Mouse (Mus musculus): ENCODE measurements around the gene Cst11. TPM values are rescaled to one million over a fixed set of nuclear protein-coding genes. Genes with fewer than 3 reads are reported as not detected.
A peak's percentile ranks its signal among the peaks of the same experiment; 100 is the strongest.

Cst11 gene
- polyA plus RNA-seq, 1 experiment from 2014 or later, result not detected

DNA sequence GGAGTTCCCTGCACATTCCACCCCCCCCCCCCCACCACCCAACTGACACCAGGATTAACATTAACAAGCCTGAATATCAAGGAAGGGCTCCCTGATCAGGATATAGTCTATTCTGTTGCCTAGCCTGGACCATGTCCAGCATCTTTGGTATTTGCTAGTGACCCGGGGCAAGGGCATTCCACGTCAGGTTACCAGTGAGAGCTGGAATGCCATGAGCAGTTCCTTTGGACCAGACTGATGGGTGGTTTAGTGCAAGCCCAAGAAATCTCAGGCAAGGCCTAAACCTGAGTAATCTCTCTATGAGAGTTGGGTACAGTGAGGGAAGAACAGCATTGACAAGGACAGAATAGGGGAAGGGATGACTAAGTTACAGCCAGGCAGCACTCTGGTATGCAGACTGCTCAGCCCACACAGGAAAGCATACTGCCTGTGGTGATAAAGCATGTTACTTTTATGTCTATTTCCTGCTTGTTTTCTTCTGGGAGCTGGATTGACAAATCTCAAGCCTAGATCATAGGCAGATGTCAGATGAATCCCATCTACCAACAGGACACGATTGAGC, 27.4 kb downstream of the Cst11 start:
- Histone ChIP-seq H3K4me3 (replicated peaks) (no peak overlapping the region), H3K9me3 (no peaks in the 10 kb centered on the region), H3K4me2 (no peak overlapping the region), H3K27me3 (no peaks in the 10 kb centered on the region), H3K4me1 (no peaks in the 10 kb centered on the region), H3K9ac (no peak overlapping the region), H3K27ac (no peak overlapping the region), H3K36me3 (replicated peaks) (no peaks in the 10 kb centered on the region)
- no peak for ATAC-seq (ENCODE audit: low FRiP score)
- 85% methylated on average over 3 of the region's 3 CpGs for WGBS

DNA sequence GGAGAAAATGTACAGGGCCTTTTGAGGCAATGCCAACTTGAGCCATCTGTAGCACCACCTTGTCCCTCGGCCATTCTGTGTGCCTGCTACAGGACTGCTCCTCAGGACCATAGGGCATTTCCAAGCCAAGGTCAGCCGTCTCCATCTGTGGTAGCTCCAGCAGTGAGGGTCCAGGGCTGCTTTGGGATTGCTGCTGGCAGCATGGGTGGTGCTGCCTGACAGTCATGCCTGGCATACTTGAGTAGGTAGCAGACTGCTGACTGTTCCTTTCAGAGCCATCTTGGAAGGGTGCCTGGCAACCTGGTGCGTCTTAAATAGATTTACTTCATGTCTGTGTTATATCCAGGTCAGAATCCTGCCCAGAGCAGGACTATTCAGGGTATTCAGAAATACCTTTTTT, 28.3 kb downstream of the Cst11 start:
- H3K4me2 ChIP-seq, result no peak overlapping the region
- H3K9ac ChIP-seq, result no peak overlapping the region
- H3K4me3 ChIP-seq (replicated peaks), result no peak overlapping the region
- no peaks in the 10 kb centered on the region for H3K9me3 ChIP-seq
- no peaks in the 10 kb centered on the region for H3K27me3 ChIP-seq
- no peaks in the 10 kb centered on the region for H3K36me3 ChIP-seq (replicated peaks)
- ATAC-seq (ENCODE audit: low FRiP score), result no peak
- WGBS, result 89% methylated on average over 3 of the region's 3 CpGs
- H3K4me1 ChIP-seq, result no peaks in the 10 kb centered on the region
- H3K27ac ChIP-seq, result no peak overlapping the region

- ATAC-seq (ENCODE audit: low FRiP score), result peak; percentile 100
- H3K27ac ChIP-seq, result peak within 1 kb of the TSS; percentile 47; the same call in 1 of the 2 replicates
- H3K36me3 ChIP-seq (replicated peaks), result no peaks in the 10 kb centered on the region
- H3K27me3 ChIP-seq, result no peaks in the 10 kb centered on the region
- H3K9ac ChIP-seq, result peak within 1 kb of the TSS; percentile 80
- peak within 1 kb of the TSS; percentile 74 for H3K4me3 ChIP-seq (replicated peaks)
- peak within 1 kb of the TSS; percentile 90 for H3K4me2 ChIP-seq
- peaks cover 9% of the 10 kb centered on the region for H3K4me1 ChIP-seq
- no peaks in the 10 kb centered on the region for H3K9me3 ChIP-seq
- 4% methylated on average over 18 of the region's 18 CpGs for WGBS
Measured at GRCm38 (mm10) chr2:148732327-148733000, 38.8 kb downstream of the Cst11 start, which contains the start of gene Napb. Gene Napb, minus strand, starts transcription at chr2:148732467.

DNA sequence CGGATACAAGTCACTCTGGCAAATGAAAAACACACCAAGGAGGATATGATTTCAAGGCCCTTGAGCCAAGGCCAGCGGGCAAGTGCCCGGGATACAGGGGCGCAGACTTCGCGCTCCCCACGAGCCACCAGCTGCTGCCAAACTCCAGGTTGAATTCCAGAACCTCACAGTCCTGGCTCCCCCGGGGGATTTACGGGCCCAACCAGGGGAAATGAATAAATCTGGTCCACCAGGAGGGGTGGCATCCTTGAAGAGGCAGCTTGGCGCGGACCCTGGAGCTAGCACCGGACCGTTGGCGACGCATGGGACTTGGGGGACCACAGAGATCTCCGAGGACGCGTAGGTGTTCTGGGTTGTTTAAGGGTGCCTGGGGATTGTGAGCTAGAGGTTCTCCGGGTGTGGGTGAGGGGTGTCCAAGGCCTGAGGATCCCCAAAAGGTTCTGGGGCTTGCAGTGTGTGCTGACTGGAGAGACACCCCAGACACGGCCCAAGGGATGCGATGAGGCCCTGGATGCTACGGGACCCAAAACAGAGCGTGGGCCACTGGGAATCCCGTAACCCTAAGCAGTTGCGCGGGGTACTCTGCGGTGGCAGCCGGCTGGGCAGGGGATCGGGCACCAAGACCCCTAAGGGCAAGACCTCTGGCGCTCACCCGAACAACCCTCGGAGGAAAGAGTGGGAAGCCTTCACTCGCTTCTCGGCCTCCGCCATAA, 39.5 kb downstream of the Cst11 start:
- H3K4me1 ChIP-seq, result peaks cover 9% of the 10 kb centered on the region
- peak overlapping the region; percentile 47; the same call in 1 of the 2 replicates for H3K27ac ChIP-seq
- H3K4me2 ChIP-seq, result peak overlapping the region; percentile 90
- H3K9me3 ChIP-seq, result no peaks in the 10 kb centered on the region
- H3K9ac ChIP-seq, result peak overlapping the region; percentile 80
- no peaks in the 10 kb centered on the region for H3K27me3 ChIP-seq
- WGBS, result under 1% methylated on average over 35 of the region's 35 CpGs
- no peaks in the 10 kb centered on the region for H3K36me3 ChIP-seq (replicated peaks)
- no peak for ATAC-seq (ENCODE audit: low FRiP score)
- peak overlapping the region; percentile 74 for H3K4me3 ChIP-seq (replicated peaks)

DNA sequence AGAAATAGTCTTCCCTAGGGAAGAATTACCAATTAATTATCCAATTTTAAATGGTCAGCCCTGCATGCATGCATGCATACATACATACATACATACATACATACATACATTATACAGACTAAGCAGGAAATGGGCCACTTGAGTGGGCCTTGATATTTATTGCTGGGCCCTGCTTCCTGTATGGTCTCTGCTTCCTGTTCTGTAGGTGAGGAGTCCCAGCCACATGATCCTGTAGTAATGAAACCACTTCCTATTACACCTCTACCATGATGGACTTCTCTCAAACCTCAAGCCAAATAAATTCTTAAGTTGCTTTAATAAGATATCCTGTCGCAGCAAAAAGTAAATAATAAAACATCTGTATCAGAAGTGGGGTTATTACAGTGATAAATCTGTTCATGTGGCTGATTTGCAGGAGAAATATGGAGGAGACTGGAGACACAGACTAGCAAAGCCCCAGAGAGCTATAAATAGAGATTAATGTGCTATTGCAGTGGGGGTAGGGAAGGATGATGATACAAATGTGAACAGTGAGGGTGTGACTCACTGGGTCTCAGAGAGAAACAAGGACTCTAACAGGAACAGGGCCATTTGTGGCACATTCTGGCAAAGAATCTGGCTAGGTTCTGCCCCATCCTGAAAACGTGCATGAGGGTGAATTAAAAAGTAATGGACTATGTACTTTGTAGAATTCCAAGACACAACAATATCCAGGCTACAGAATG, 51.9 kb downstream of the Cst11 start:
- no peaks in the 10 kb centered on the region for H3K4me1 ChIP-seq
- H3K9me3 ChIP-seq, result no peaks in the 10 kb centered on the region
- H3K4me2 ChIP-seq, result no peak overlapping the region
- no peak overlapping the region for H3K27ac ChIP-seq
- no peaks in the 10 kb centered on the region for H3K36me3 ChIP-seq (replicated peaks)
- H3K9ac ChIP-seq, result no peak overlapping the region
- WGBS, result 87% methylated on average over 2 of the region's 2 CpGs
- ATAC-seq (ENCODE audit: low FRiP score), result no peak
- no peak overlapping the region for H3K4me3 ChIP-seq (replicated peaks)
- H3K27me3 ChIP-seq, result no peaks in the 10 kb centered on the region

Other genes with a start within 250 kb of the Cst11 start
- gene Nxt1, start 98.9 kb downstream of the Cst11 start, polyA plus RNA-seq (2016; fragmentation: Nextera tagmentation; extraction: Ambion mirVana), result 109 and 114 TPM in 2 replicates
- gene Gzf1, start 90.5 kb downstream of the Cst11 start, polyA plus RNA-seq (2016; fragmentation: Nextera tagmentation; extraction: Ambion mirVana), result 22.8 and 25.7 TPM in 2 replicates
- gene Napb, start 39.0 kb downstream of the Cst11 start, polyA plus RNA-seq (2016; fragmentation: Nextera tagmentation; extraction: Ambion mirVana), result 18.6 and 19.7 TPM in 2 replicates
- not detected in 2 replicates for gene Cstl1, start 21.1 kb downstream of the Cst11 start, polyA plus RNA-seq (2016; fragmentation: Nextera tagmentation; extraction: Ambion mirVana)
- not detected in 2 replicates for gene 8030411F24Rik, start 10.5 kb upstream of the Cst11 start, polyA plus RNA-seq (2016; fragmentation: Nextera tagmentation; extraction: Ambion mirVana)
- gene Cst12, start 17.9 kb upstream of the Cst11 start, polyA plus RNA-seq (2016; fragmentation: Nextera tagmentation; extraction: Ambion mirVana), result not detected in 2 replicates
- gene Cst8, start 27.3 kb upstream of the Cst11 start, polyA plus RNA-seq (2016; fragmentation: Nextera tagmentation; extraction: Ambion mirVana), result not detected in 2 replicates
- not detected in 2 replicates for gene Cst13, start 48.6 kb upstream of the Cst11 start, polyA plus RNA-seq (2016; fragmentation: Nextera tagmentation; extraction: Ambion mirVana)
- not detected in 2 replicates for gene Cst9, start 63.6 kb upstream of the Cst11 start, polyA plus RNA-seq (2016; fragmentation: Nextera tagmentation; extraction: Ambion mirVana)
- gene 9230104L09Rik, start 93.5 kb upstream of the Cst11 start, polyA plus RNA-seq (2016; fragmentation: Nextera tagmentation; extraction: Ambion mirVana), result not detected in 2 replicates
- gene Cst3, start 104.2 kb upstream of the Cst11 start, polyA plus RNA-seq (2016; fragmentation: Nextera tagmentation; extraction: Ambion mirVana), result 290 and 307 TPM in 2 replicates
- gene Gm1330, start 231.8 kb upstream of the Cst11 start, polyA plus RNA-seq (2016; fragmentation: Nextera tagmentation; extraction: Ambion mirVana), result not detected in 2 replicates
- gene Gm10750, start 245.7 kb upstream of the Cst11 start, polyA plus RNA-seq (2016; fragmentation: Nextera tagmentation; extraction: Ambion mirVana), result not detected in 2 replicates

All from forebrain, embryonic 12.5 days (tissue).